Mouse (Mus musculus) cerebellum, adult 2 months (tissue): ENCODE results near the gene Thsd7b.

Experiments used
- CTCF ChIP-seq: fragments of 200-500 bp; IDR thresholded peaks from 2 replicates; pipeline ENCODE4 v1.5.1; 2011; ENCODE audit warnings: low read depth, mild to moderate bottlenecking, control low read depth, low read length, moderate library complexity, borderline replicate concordance; ENCODE audit not compliant: insufficient read depth
- POLR2A ChIP-seq: fragments of 200-500 bp; IDR thresholded peaks from 2 replicates; pipeline ENCODE4 v1.6.1; 2011; ENCODE audit warnings: low read length, control low read depth, borderline replicate concordance; ENCODE audit not compliant: insufficient read depth

- TF ChIP-seq POLR2A (no peak), CTCF (no peak)
Observed at GRCm38 (mm10) chr1:129705701-129706100, 432.6 kb downstream of the Thsd7b start.
